Mouse (Mus musculus) E14TG2a.4 (cell line): ENCODE results near the gene Rhno1.

Experiments
- CTCF ChIP-seq: conservative IDR thresholded peaks from 2 replicates; pipeline ENCODE4 v1.5.1; 2014; ENCODE audit warnings: low read length
- POU5F1 ChIP-seq: IDR thresholded peaks from 2 replicates; pipeline ENCODE4 v1.6.1; 2014; ENCODE audit warnings: low read length, borderline replicate concordance

GRCm38 (mm10) chr6:128379636-128380035 is 16.9 kb upstream of the Rhno1 start:
- TF ChIP-seq CTCF (no peak), POU5F1 (no peak)
